ENCODE assay signal across 45 mouse cellular contexts in genomic region chr10:76548218-76548617, GRCm38 (mm10). TPM values are rescaled to one million over a fixed set of nuclear protein-coding genes. Genes with fewer than 3 reads are reported as not detected.
"Had no signal": no experiment of that assay in that cellular context is flagged by ENCODE, and none has a peak within 500 bp of the region (broad histone marks: within the 10 kb centered on the region; RNA-seq: fewer than 3 reads in every experiment).

No protein-coding gene starts in this region.

- H3K9me3 ChIP-seq: limb, embryonic 10.5 days; limb, embryonic 12.5 days; limb, embryonic 13.5 days; limb, embryonic 15.5 days; liver, embryonic 12.5 days; liver, embryonic 13.5 days; liver, embryonic 15.5 days; lung, embryonic 15.5 days; megakaryocyte, embryonic 14.5 days; midbrain, embryonic 10.5 days; midbrain, embryonic 12.5 days; midbrain, embryonic 13.5 days; midbrain, embryonic 15.5 days; neural tube, embryonic 12.5 days had no signal

- H3K4me1 ChIP-seq: limb, embryonic 10.5 days; limb, embryonic 12.5 days; limb, embryonic 13.5 days; limb, embryonic 15.5 days; liver, embryonic 12.5 days; liver, embryonic 13.5 days; liver, embryonic 15.5 days; lung, embryonic 15.5 days; midbrain, embryonic 10.5 days; midbrain, embryonic 12.5 days; midbrain, embryonic 13.5 days; midbrain, embryonic 15.5 days; neural tube, embryonic 12.5 days had no signal

- H3K9ac ChIP-seq: limb, embryonic 12.5 days; limb, embryonic 13.5 days; limb, embryonic 15.5 days; liver, embryonic 12.5 days; liver, embryonic 13.5 days; liver, embryonic 14.5 days; liver, embryonic 15.5 days; liver, postnatal 0 days; lung, embryonic 14.5 days; lung, embryonic 15.5 days; midbrain, embryonic 12.5 days; midbrain, embryonic 13.5 days; midbrain, embryonic 15.5 days; neural tube, embryonic 12.5 days had no signal

- H3K4me3 ChIP-seq: limb, embryonic 10.5 days; limb, embryonic 12.5 days; limb, embryonic 13.5 days; limb, embryonic 15.5 days; liver, embryonic 12.5 days; liver, embryonic 13.5 days; liver, embryonic 15.5 days; lung, embryonic 15.5 days; megakaryocyte, embryonic 14.5 days; midbrain, embryonic 10.5 days; midbrain, embryonic 12.5 days; midbrain, embryonic 13.5 days; midbrain, embryonic 15.5 days; myocyte; neural tube, embryonic 12.5 days had no signal

- DNase-seq: left cerebral cortex, postnatal 4 days; liver; liver, embryonic 13.5 days; liver, postnatal 0 days; lung, adult 18-20 months; lung, adult 2 months; lung, embryonic 14.5 days; lung, postnatal 10 days; lung, postnatal 14 days; lung, postnatal 36 days; midbrain, embryonic 14.5 days had no signal

- H3K27me3 ChIP-seq: limb, embryonic 12.5 days; limb, embryonic 13.5 days; limb, embryonic 15.5 days; liver, embryonic 12.5 days; liver, embryonic 13.5 days; liver, embryonic 15.5 days; lung, embryonic 15.5 days; megakaryocyte, embryonic 14.5 days; midbrain, embryonic 12.5 days; midbrain, embryonic 13.5 days; midbrain, embryonic 15.5 days; neural tube, embryonic 12.5 days had no signal

- H3K27ac ChIP-seq: limb, embryonic 10.5 days; limb, embryonic 12.5 days; limb, embryonic 13.5 days; limb, embryonic 15.5 days; liver, embryonic 12.5 days; liver, embryonic 13.5 days; liver, embryonic 14.5 days; liver, embryonic 15.5 days; lung, embryonic 15.5 days; macrophage; midbrain, embryonic 10.5 days; midbrain, embryonic 12.5 days; midbrain, embryonic 13.5 days; midbrain, embryonic 15.5 days; neural tube, embryonic 12.5 days had no signal

- ATAC-seq: liver, embryonic 12.5 days; liver, postnatal 0 days; lung, postnatal 0 days; midbrain, embryonic 13.5 days; midbrain, embryonic 15.5 days; midbrain, embryonic 16.5 days had no signal

- H3K4me2 ChIP-seq: limb, embryonic 12.5 days; limb, embryonic 13.5 days; limb, embryonic 15.5 days; liver, embryonic 11.5 days; liver, embryonic 12.5 days; liver, embryonic 13.5 days; liver, embryonic 15.5 days; lung, embryonic 14.5 days; lung, embryonic 15.5 days; midbrain, embryonic 11.5 days; midbrain, embryonic 12.5 days; midbrain, embryonic 13.5 days; midbrain, embryonic 15.5 days; neural tube, embryonic 12.5 days had no signal

RNA-seq across cellular contexts. Expression of gene Spatc1l, which starts 13.9 kb away (rescaled TPM):
- total RNA-seq: left cerebral cortex, postnatal 10 days; left cerebral cortex, postnatal 14 days; left cerebral cortex, postnatal 25 days; left cerebral cortex, postnatal 36 days; left cerebral cortex, postnatal 4 days; liver, adult 2 months; megakaryocyte progenitor cell, adult 5-6 weeks; megakaryocyte, adult 5-6 weeks; megakaryocyte-erythroid progenitor cell, adult 5-6 weeks; midbrain, postnatal 0 days; monocyte, adult 5-6 weeks had no signal
- polyA plus RNA-seq: limb, embryonic 10.5 days; limb, embryonic 11.5 days; limb, embryonic 12.5 days; limb, embryonic 13.5 days; limb, embryonic 15.5 days; liver, embryonic 11.5 days; liver, embryonic 12.5 days; liver, embryonic 13.5 days; liver, embryonic 14.5 days; liver, embryonic 15.5 days; liver, embryonic 16.5 days; liver, postnatal 0 days; lung, embryonic 14.5 days; lung, embryonic 15.5 days; lung, embryonic 16.5 days; lung, postnatal 0 days; macrophage; midbrain, embryonic 10.5 days; midbrain, embryonic 11.5 days; midbrain, embryonic 13.5 days; midbrain, embryonic 14.5 days; midbrain, embryonic 15.5 days; midbrain, embryonic 16.5 days; midbrain, postnatal 0 days; myocyte; neural tube, embryonic 11.5 days; neural tube, embryonic 12.5 days had no signal

RNA-seq across cellular contexts. Expression of gene Ftcd, which starts 27.2 kb away (rescaled TPM):
- total RNA-seq: left cerebral cortex, postnatal 10 days; left cerebral cortex, postnatal 14 days; left cerebral cortex, postnatal 36 days; left cerebral cortex, postnatal 4 days; megakaryocyte progenitor cell, adult 5-6 weeks; megakaryocyte, adult 5-6 weeks; megakaryocyte-erythroid progenitor cell, adult 5-6 weeks; monocyte, adult 5-6 weeks had no signal
- polyA plus RNA-seq: limb, embryonic 10.5 days; limb, embryonic 11.5 days; limb, embryonic 12.5 days; lung, embryonic 14.5 days; lung, embryonic 15.5 days; macrophage; midbrain, embryonic 10.5 days; midbrain, embryonic 11.5 days; midbrain, embryonic 12.5 days; midbrain, embryonic 14.5 days; myocyte; neural tube, embryonic 11.5 days; neural tube, embryonic 12.5 days had no signal
